Mouse (Mus musculus) right cerebral cortex, postnatal 25 days (tissue): ENCODE results near the gene Atg10.

Experiments
- DNase-seq: peaks from one replicate; pipeline ENCODE4 v3.0.0; 2022

The Atg10 gene

DNA sequence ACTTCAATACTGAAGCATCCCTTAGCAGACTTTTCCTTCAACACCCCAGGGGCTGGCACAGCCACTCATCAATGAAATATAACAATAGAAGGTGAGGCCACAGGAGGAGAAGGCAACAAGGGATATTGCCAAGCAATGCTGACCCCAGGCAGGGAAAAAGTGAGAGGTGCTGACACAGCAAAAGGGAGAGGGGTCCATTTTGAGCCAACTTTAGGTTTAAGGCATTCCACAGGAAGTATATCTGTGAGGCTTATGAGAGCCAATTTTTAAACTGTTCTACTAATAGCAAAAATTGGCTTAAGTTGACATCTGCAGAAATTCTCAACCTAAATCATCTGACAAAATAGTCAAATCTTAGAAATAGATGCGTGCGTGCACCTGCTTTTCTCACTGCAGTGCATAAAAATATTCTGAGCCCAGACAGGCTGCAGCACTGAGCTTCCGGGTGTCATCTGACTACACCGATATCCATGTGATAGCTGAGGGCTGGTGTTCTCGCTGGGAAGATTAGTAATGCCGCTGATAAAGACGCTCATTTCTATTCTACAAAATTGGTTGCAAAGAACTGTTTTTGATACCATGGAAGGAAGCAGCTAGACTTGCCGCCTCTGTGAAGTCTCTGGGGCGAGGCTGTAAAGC lies 116.3 kb downstream of the Atg10 start:
- DNase-seq: no peak

DNA sequence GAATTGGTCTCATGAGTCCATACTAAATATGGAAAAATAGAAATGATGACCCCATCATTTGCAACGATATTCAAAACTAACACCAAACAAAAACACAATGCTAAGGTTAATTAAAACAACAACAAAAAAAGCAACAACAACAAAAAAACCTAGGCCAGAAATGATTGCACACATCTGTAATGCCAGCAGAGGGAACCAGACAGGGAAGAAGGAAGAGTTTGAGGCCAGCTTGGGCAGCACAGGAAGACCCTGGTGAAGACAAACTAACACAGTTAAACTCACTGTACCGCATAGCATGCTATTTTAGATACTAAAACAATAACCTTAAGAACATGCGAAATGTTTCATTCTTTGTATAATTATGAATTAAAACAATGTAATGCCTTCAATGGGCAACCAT lies 121.5 kb downstream of the Atg10 start:
- no peak for DNase-seq

DNA sequence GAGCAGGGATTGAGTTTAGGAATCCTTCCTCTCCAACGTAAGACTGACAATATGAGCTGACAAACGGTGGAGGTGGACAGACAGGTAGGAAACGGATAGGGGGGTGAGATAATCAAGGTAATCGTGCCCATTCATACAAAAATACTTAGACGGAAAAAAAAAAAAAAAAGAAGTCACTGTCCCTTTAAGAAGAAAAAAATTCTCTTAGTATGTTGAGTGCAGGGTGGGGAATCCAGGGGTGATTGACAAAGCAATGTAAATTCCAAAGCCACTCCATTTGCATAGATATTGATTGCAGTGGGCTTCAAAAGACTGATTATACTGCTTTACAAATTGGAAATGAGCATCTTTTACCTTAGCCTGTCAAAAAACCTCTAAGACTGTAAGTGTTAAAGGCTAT lies 123.4 kb downstream of the Atg10 start:
- no peak for DNase-seq

GRCm38 (mm10) chr13:91094851-91095250 lies 128.9 kb downstream of the Atg10 start:
- no peak for DNase-seq

DNA sequence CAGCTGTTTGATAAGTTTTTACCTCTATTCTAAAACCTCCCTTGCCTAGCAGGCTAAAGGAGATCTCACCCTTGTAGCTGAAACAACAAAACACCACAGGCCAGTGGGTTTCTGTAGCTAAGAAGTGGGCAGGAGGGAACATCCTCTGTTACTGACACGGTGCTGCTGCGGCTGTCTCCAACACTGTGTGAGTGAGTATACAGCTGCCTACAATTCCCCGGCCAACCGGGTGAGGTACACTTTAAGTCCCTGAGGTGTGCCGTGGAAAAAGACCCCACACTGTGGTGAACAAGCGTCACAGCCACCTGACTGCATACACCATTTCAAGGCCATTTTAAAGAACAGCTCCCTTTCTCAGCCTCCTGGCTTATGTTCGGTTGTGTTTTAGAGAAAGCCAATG lies 129.6 kb downstream of the Atg10 start:
- DNase-seq: peak; percentile 24

- DNase-seq: no peak
Measured at GRCm38 (mm10) chr13:91093610-91094009, 130.2 kb downstream of the Atg10 start.

- no peak for DNase-seq
Measured at GRCm38 (mm10) chr13:91093162-91093561, 130.6 kb downstream of the Atg10 start.

GRCm38 (mm10) chr13:91091731-91092190 lies 132.0 kb downstream of the Atg10 start:
- DNase-seq: no peak

GRCm38 (mm10) chr13:91090861-91091730 lies 132.7 kb downstream of the Atg10 start:
- DNase-seq: peak; percentile 17

DNA sequence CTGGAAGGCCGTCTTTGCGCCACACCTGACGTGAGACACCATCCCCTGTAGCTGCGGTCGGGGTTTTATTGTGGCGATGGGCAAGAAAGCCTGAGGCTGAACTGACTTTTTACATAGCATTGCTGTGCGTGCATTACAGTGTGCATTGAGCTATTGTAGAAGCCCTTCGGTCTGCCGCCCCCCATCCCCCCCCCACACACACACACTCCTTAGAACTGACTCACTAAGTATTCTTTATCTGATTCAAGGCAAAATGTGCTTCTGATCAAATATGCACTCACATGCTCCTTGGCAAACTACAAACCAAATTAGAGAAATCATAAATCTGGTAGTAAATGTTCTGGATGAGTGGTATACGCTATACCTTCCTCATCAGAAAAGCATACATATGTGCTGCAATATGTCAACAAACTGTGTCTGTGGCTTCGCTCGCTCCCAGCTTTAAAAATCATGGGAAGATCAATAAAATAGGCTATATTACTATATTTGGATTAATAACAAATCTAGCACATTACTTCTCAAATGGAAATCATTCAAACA lies 137.3 kb downstream of the Atg10 start:
- DNase-seq: no peak

GRCm38 (mm10) chr13:91072351-91072750 lies 151.4 kb downstream of the Atg10 start:
- no peak for DNase-seq

DNA sequence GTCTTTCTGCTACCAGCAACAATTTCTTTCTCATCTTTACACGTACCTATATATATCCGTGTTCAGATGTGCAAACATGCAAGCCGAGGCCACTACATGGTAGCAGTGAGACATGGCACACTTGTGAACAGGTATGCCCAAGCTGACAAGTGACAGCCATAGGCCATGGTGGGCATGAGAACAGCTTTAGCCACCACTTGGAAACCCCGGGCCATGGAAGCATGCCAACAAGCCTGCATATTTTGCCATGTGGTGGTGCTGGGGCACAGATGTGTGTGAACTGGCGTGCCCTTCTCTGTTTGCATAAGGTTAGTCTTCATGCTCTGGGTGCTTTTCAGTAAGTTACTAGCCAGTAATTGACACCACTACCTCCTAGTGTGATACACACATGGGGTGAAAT lies 162.9 kb downstream of the Atg10 start:
- DNase-seq: no peak

GRCm38 (mm10) chr13:91048171-91048570 lies 175.6 kb downstream of the Atg10 start:
- no peak for DNase-seq

- DNase-seq: no peak
Measured at GRCm38 (mm10) chr13:91046851-91047250, 176.9 kb downstream of the Atg10 start.

DNA sequence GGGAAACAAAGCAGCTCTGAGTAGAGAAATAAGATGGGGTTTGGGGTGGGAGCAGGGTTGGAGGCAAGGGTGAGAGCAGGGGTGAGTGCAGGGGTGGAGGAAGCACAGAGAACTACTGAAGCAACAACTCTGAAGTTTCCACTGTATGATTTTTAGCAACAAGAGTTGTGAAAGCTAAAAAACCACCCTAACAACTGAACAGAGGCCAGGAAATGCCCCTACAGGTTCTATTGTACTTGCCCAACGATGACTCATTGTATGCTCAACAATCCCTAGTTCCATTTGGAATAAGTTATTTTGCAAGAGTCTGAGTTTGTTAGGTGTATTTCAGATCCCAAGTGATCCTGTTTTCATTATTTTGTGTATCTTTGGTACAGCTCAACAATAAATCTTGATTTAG lies 182.5 kb downstream of the Atg10 start:
- no peak for DNase-seq

- DNase-seq: no peak
Measured at GRCm38 (mm10) chr13:91040421-91040820, 183.3 kb downstream of the Atg10 start.

- peak; percentile 46 for DNase-seq
Measured at GRCm38 (mm10) chr13:91039201-91039807, 184.5 kb downstream of the Atg10 start.

GRCm38 (mm10) chr13:91038636-91039035 lies 185.1 kb downstream of the Atg10 start:
- no peak for DNase-seq

DNA sequence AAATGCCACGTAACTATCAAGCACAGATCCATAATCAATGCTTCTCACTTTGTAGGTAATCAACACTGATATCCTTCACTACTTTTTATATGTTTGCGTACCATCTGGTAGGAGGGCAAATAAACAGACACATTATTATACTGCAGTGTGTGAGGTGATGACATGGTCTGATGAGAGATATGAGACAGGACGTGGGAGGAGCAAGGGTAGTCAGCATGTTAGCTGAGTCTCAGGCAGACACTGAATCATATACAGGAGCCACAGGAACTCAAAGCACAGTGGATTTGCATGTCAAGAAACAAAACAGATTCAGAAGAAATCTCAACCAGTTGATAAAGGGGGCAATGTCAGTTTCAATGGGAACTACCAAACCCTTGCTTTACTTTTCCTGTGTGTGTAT lies 185.7 kb downstream of the Atg10 start:
- DNase-seq: no peak

- no peak for DNase-seq
Measured at GRCm38 (mm10) chr13:91037405-91037804, 186.4 kb downstream of the Atg10 start.

GRCm38 (mm10) chr13:91031836-91032235 lies 191.9 kb downstream of the Atg10 start:
- no peak for DNase-seq

- no peak for DNase-seq
Measured at GRCm38 (mm10) chr13:91023447-91023846, 200.3 kb downstream of the Atg10 start.

GRCm38 (mm10) chr13:91011851-91012250 lies 211.9 kb downstream of the Atg10 start:
- no peak for DNase-seq
